Mouse (Mus musculus): ENCODE measurements around the gene Gm49396. TPM values are rescaled to one million over a fixed set of nuclear protein-coding genes. Genes with fewer than 3 reads are reported as not detected.

Gm49396 gene
- polyA plus RNA-seq, 1 experiment from 2014 or later: 19.5 TPM

GRCm38 (mm10) chr7:30572389-30572788, 9.2 kb downstream of the Gm49396 start:
- Histone ChIP-seq H3K27ac (no peak overlapping the region), H3K9ac (no peak overlapping the region), H3K9me3 (replicated peaks) (no peaks in the 10 kb centered on the region), H3K36me3 (peaks cover 95% of the 10 kb centered on the region), H3K4me1 (no peaks in the 10 kb centered on the region), H3K27me3 (no peaks in the 10 kb centered on the region), H3K4me2 (replicated peaks) (no peak overlapping the region), H3K4me3 (no peak overlapping the region)
- no peak for ATAC-seq (ENCODE audit: low FRiP score)
- 92% methylated on average over 5 of the region's 5 CpGs for WGBS

- 83% methylated on average over 2 of the region's 2 CpGs for WGBS
- H3K4me2 ChIP-seq (replicated peaks): no peak overlapping the region
- H3K27me3 ChIP-seq: no peaks in the 10 kb centered on the region
- H3K27ac ChIP-seq: no peak overlapping the region
- no peaks in the 10 kb centered on the region for H3K9me3 ChIP-seq (replicated peaks)
- H3K9ac ChIP-seq: no peak overlapping the region
- no peaks in the 10 kb centered on the region for H3K4me1 ChIP-seq
- H3K36me3 ChIP-seq: peaks cover 97% of the 10 kb centered on the region
- H3K4me3 ChIP-seq: no peak overlapping the region
- ATAC-seq (ENCODE audit: low FRiP score): no peak
Observed at GRCm38 (mm10) chr7:30572969-30573368, 9.8 kb downstream of the Gm49396 start.

DNA sequence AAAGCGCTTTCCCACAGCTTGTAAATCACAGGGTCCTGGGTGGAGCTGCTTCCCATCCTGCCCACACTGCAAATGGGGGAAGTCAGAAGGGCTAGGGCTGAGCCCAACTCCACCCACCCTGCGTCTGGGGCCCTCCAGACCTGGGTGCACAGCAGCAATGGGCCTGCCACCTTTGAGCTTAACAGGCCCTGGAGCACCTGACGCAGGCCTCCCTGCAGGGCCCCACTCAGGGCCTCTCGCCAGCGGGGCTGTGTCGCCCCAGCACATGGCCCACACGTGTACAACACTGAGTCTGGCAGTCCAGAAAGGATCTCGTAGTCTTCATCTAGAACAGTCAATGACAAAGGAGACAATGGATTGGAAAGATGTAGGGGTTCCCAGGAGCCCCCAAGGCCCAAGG, 16.8 kb downstream of the Gm49396 start:
- Histone ChIP-seq H3K36me3 (peaks cover 98% of the 10 kb centered on the region), H3K4me1 (no peaks in the 10 kb centered on the region), H3K27ac (no peak overlapping the region), H3K9me3 (replicated peaks) (no peaks in the 10 kb centered on the region), H3K27me3 (no peaks in the 10 kb centered on the region), H3K4me3 (no peak overlapping the region), H3K4me2 (replicated peaks) (no peak overlapping the region), H3K9ac (no peak overlapping the region)
- 92% methylated on average over 8 of the region's 8 CpGs for WGBS
- ATAC-seq (ENCODE audit: low FRiP score): no peak

- Histone ChIP-seq H3K4me2 (replicated peaks) (no peak overlapping the region), H3K9me3 (replicated peaks) (no peaks in the 10 kb centered on the region), H3K4me3 (no peak overlapping the region), H3K4me1 (peaks cover 3% of the 10 kb centered on the region), H3K36me3 (peaks cover 97% of the 10 kb centered on the region), H3K9ac (no peak overlapping the region), H3K27me3 (no peaks in the 10 kb centered on the region), H3K27ac (no peak overlapping the region)
- ATAC-seq (ENCODE audit: low FRiP score): no peak
- 96% methylated on average over 16 of the region's 16 CpGs for WGBS
Observed at GRCm38 (mm10) chr7:30581547-30581946, 18.4 kb downstream of the Gm49396 start.

GRCm38 (mm10) chr7:30584339-30584738, 21.2 kb downstream of the Gm49396 start:
- Histone ChIP-seq H3K27ac (no peak overlapping the region), H3K27me3 (no peaks in the 10 kb centered on the region), H3K4me1 (peaks cover 16% of the 10 kb centered on the region), H3K4me2 (replicated peaks) (no peak overlapping the region), H3K36me3 (peaks cover 72% of the 10 kb centered on the region), H3K4me3 (no peak overlapping the region), H3K9me3 (replicated peaks) (no peaks in the 10 kb centered on the region), H3K9ac (no peak overlapping the region)
- ATAC-seq (ENCODE audit: low FRiP score): no peak
- 94% methylated on average over 10 of the region's 10 CpGs for WGBS

- no peaks in the 10 kb centered on the region for H3K9me3 ChIP-seq (replicated peaks)
- no peak overlapping the region for H3K4me2 ChIP-seq (replicated peaks)
- 94% methylated on average over 7 of the region's 7 CpGs for WGBS
- no peak overlapping the region for H3K4me3 ChIP-seq
- ATAC-seq (ENCODE audit: low FRiP score): no peak
- H3K36me3 ChIP-seq: peaks cover 64% of the 10 kb centered on the region
- H3K4me1 ChIP-seq: peaks cover 23% of the 10 kb centered on the region
- no peak overlapping the region for H3K27ac ChIP-seq
- no peaks in the 10 kb centered on the region for H3K27me3 ChIP-seq
- no peak overlapping the region for H3K9ac ChIP-seq
Observed at GRCm38 (mm10) chr7:30585170-30585569, 22.0 kb downstream of the Gm49396 start.

- peaks cover 52% of the 10 kb centered on the region for H3K36me3 ChIP-seq
Observed at GRCm38 (mm10) chr7:30586455-30587020, 23.4 kb downstream of the Gm49396 start.

DNA sequence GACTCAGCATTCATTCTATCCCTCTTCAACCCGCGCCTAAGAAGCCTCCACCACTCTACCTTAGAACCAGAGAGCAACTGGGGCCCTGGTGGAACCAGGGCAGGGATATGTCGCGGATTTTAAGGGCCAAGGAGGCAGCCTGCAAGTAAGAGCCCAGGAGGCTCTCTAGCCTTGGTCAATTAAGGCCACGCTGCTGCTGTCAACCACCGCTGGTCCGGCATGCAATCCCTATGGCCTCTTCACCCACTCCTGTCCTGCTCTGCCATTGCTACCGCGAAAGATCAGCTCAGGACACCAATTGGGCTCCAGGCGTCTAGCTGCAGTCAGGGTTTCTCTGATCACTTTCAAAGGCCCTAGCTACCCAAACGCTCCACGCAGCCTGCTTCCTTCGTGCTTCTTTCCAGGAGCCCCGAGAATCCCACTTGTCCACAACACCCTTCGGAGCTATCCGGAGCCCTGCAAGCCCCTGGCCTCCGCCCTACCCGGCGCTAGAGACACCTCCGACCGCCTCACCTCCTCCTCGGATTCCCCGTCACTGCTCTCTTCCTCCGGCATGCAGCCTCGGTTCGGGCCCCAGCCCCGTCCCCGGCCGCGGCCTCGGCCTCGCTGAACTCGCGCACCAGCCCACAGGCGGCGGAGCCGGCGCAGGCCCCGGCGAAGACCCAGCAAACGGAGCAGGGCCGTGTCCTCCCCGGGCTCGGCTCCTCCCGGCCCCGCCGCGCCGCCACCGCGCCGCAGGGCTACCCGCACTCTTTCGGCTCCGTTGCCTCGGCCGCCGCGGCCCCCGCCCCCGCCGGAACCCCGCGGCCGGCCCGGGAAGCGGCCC, 24.9 kb downstream of the Gm49396 start:
- H3K36me3 ChIP-seq: peaks cover 36% of the 10 kb centered on the region
- H3K27ac ChIP-seq: peak overlapping the region; percentile 93
- H3K4me2 ChIP-seq (replicated peaks): peak overlapping the region; percentile 86
- H3K27me3 ChIP-seq: no peaks in the 10 kb centered on the region
- peak; percentile 39 for ATAC-seq (ENCODE audit: low FRiP score)
- peaks cover 23% of the 10 kb centered on the region for H3K4me1 ChIP-seq
- no peaks in the 10 kb centered on the region for H3K9me3 ChIP-seq (replicated peaks)
- WGBS: under 1% methylated on average over 62 of the region's 67 CpGs
- peak overlapping the region; percentile 99 for H3K9ac ChIP-seq
- peak overlapping the region; percentile 99 for H3K4me3 ChIP-seq

More at GRCm38 (mm10) chr7:30586455-30587020, 23.4 kb downstream of the Gm49396 start:
- H3K27ac ChIP-seq: no peak overlapping the region
- peaks cover 23% of the 10 kb centered on the region for H3K4me1 ChIP-seq
- H3K9me3 ChIP-seq (replicated peaks): no peaks in the 10 kb centered on the region
- no peak for ATAC-seq (ENCODE audit: low FRiP score)
- no peaks in the 10 kb centered on the region for H3K27me3 ChIP-seq
- H3K4me3 ChIP-seq: peak overlapping the region; percentile 99
- H3K9ac ChIP-seq: peak overlapping the region; percentile 99
- 89% methylated on average over 28 of the region's 28 CpGs for WGBS
- peak overlapping the region; percentile 86 for H3K4me2 ChIP-seq (replicated peaks)

DNA sequence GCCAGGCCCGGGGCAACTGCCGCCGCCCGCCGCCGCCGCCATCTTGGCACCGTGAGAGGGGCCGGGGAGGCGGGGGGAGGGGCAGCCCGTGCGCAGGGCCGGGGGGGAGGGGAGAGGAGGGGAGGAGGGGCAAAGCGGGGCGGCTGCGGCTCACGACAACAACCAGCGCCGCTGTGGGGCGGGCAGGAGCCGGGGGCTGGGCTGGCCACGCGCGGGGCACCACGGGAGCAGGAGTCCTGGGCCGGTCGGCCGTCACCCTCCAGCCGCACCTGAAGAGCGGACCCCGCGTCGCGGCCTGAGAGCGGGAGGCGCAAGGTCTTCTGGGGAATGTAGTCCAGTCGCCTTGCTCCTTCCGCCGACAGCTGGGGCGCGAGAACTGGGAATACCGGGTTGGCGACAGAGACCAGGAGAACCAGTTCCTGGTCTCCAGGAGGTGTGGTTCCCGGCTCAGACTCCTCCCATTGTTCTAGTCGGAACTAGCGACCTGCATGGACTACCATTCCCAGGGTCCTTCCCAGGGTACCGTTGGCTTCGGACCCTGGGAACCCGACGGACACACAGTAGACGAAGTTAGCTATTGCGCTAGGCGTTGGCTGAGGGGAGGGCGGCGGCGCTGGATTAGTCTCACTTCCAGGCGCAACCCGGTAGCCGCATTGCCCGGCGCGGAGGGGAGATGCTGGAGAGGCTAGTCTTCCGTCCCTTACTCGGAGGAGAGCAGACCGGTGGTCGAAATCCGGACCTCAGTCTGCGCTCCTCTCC, 25.7 kb downstream of the Gm49396 start, which contains the start of gene Kmt2b:
Kmt2b (minus strand) TSS at position 51 of the 759 bp plus-strand sequence.
- peak; percentile 97 for ATAC-seq (ENCODE audit: low FRiP score)
- Histone ChIP-seq H3K4me1 (peaks cover 26% of the 10 kb centered on the region), H3K9me3 (replicated peaks) (no peaks in the 10 kb centered on the region), H3K27ac (peak within 1 kb of the TSS; percentile 93), H3K4me3 (peak within 1 kb of the TSS; percentile 99), H3K9ac (peak within 1 kb of the TSS; percentile 99), H3K27me3 (no peaks in the 10 kb centered on the region), H3K36me3 (peaks cover 28% of the 10 kb centered on the region), H3K4me2 (replicated peaks) (peak within 1 kb of the TSS; percentile 86)
- WGBS: under 1% methylated on average over 41 of the region's 68 CpGs

GRCm38 (mm10) chr7:30589435-30590301, 26.5 kb downstream of the Gm49396 start:
- peak overlapping the region; percentile 99 for H3K4me3 ChIP-seq
- peak; percentile 67 for ATAC-seq (ENCODE audit: low FRiP score)
- H3K9me3 ChIP-seq (replicated peaks): no peaks in the 10 kb centered on the region
- H3K4me1 ChIP-seq: peaks cover 26% of the 10 kb centered on the region
- H3K4me2 ChIP-seq (replicated peaks): peak overlapping the region; percentile 86
- peak overlapping the region; percentile 59 for H3K9ac ChIP-seq
- H3K27me3 ChIP-seq: no peaks in the 10 kb centered on the region
- WGBS: 28% methylated on average over 40 of the region's 40 CpGs
- peak overlapping the region; percentile 93 for H3K27ac ChIP-seq
- peaks cover 20% of the 10 kb centered on the region for H3K36me3 ChIP-seq

GRCm38 (mm10) chr7:30590927-30591604, 27.9 kb downstream of the Gm49396 start:
- peaks cover 7% of the 10 kb centered on the region for H3K36me3 ChIP-seq
- ATAC-seq (ENCODE audit: low FRiP score): no peak
- no peaks in the 10 kb centered on the region; the same call in 1 of the 2 replicates for H3K27me3 ChIP-seq
- no peak overlapping the region for H3K4me3 ChIP-seq
- peaks cover 26% of the 10 kb centered on the region for H3K4me1 ChIP-seq
- H3K27ac ChIP-seq: no peak overlapping the region
- H3K9ac ChIP-seq: 0 out of 2 replicates have a peak overlapping the region, but pooled peaks have one; percentile 1
- 82% methylated on average over 9 of the region's 9 CpGs for WGBS
- no peaks in the 10 kb centered on the region for H3K9me3 ChIP-seq (replicated peaks)
- H3K4me2 ChIP-seq (replicated peaks): no peak overlapping the region

Data from hindbrain, embryonic 12.5 days (tissue).